Mouse (Mus musculus): ENCODE measurements around the gene Prpf4. TPM values are rescaled to one million over a fixed set of nuclear protein-coding genes. Genes with fewer than 3 reads are reported as not detected.

Gene Prpf4
- polyA plus RNA-seq, 1 experiment from 2014 or later: 25.3 TPM

DNA sequence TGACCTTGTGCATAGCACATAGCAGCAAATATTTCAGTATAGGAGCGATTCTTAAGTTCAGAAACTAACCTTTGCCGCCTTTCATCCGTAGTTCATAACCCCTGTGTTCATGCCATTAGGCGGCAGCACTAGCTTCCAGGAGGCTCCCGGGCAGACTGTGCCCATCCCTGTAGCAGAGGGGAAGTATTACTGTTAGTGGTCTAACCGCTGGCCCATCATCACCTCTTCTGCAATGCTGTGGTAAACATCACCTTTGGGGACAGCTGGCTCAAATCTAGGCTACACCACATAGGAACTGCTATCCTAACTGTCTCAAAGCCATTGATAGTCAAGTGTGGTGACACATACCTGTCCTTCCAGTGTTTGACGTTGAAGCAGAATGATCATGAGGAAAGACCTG is 16.7 kb upstream of the Prpf4 start:
- Histone ChIP-seq H3K4me2 (replicated peaks) (no peak overlapping the region), H3K4me3 (no peak overlapping the region), H3K36me3 (peaks cover 77% of the 10 kb centered on the region), H3K4me1 (peaks cover 3% of the 10 kb centered on the region; the same call in 1 of the 2 replicates), H3K27ac (replicated peaks) (no peak overlapping the region), H3K9ac (replicated peaks) (no peak overlapping the region), H3K9me3 (no peaks in the 10 kb centered on the region), H3K27me3 (no peaks in the 10 kb centered on the region)
- 84% methylated on average over 7 of the region's 7 CpGs for WGBS
- ATAC-seq (ENCODE audit: low FRiP score, low read depth): 0 out of 2 replicates have a peak, but pooled peaks have one; percentile 30

DNA sequence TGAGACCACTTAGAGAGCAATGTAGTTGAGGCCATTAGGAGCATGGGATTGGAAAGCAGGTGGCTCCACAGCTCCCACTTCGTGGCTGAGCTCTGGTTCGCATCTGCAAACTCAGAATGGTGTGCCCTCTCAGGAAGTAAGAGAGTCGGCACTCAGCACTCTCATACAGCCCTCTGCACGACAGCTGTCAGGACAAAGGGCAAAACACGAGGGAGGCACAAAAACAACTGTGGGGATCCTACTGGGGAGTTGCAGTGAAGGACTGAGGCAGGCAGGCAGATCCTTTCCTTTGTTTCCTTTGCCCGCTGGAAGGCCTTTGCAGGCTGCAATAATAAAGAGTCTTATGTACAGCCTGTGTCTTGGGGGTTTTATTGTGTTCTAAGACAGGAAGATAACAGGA is 15.1 kb upstream of the Prpf4 start:
- H3K9ac ChIP-seq (replicated peaks): no peak overlapping the region
- H3K36me3 ChIP-seq: peaks cover 81% of the 10 kb centered on the region
- peak overlapping the region; percentile 54 for H3K27ac ChIP-seq (replicated peaks)
- ATAC-seq (ENCODE audit: low FRiP score, low read depth): peak; percentile 47; the same call in 1 of the 2 replicates
- H3K4me2 ChIP-seq (replicated peaks): no peak overlapping the region
- H3K9me3 ChIP-seq: no peaks in the 10 kb centered on the region
- peaks cover 3% of the 10 kb centered on the region; the same call in 1 of the 2 replicates for H3K4me1 ChIP-seq
- H3K4me3 ChIP-seq: no peak overlapping the region
- H3K27me3 ChIP-seq: no peaks in the 10 kb centered on the region
- 29% methylated on average over 6 of the region's 6 CpGs for WGBS

DNA sequence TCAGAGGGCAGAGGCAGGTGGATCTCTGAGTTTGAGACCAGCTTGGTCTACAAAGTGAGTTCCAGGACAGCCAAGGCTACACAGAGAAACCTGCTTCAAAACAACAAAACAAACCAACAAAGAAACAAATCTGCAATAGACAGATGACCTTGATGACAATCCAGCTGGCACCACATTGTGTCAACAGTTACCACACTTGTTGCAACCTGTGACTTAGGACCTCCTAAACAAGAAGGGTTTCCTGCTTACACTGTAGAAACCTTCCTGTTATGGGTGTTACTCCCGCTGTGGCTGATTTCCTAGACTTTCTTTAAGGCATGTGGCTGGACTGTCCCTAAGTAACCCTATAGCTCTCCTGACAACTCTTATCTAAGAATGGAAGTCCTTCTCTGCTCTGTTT is 12.8 kb upstream of the Prpf4 start:
- H3K4me2 ChIP-seq (replicated peaks): no peak overlapping the region
- peaks cover 80% of the 10 kb centered on the region for H3K36me3 ChIP-seq
- no peaks in the 10 kb centered on the region for H3K27me3 ChIP-seq
- H3K4me3 ChIP-seq: no peak overlapping the region
- no peak overlapping the region for H3K27ac ChIP-seq (replicated peaks)
- H3K4me1 ChIP-seq: peaks cover 3% of the 10 kb centered on the region; the same call in 1 of the 2 replicates
- H3K9ac ChIP-seq (replicated peaks): no peak overlapping the region
- no peak for ATAC-seq (ENCODE audit: low FRiP score, low read depth)
- 97% methylated on average over 1 of the region's 1 CpGs for WGBS
- no peaks in the 10 kb centered on the region for H3K9me3 ChIP-seq

DNA sequence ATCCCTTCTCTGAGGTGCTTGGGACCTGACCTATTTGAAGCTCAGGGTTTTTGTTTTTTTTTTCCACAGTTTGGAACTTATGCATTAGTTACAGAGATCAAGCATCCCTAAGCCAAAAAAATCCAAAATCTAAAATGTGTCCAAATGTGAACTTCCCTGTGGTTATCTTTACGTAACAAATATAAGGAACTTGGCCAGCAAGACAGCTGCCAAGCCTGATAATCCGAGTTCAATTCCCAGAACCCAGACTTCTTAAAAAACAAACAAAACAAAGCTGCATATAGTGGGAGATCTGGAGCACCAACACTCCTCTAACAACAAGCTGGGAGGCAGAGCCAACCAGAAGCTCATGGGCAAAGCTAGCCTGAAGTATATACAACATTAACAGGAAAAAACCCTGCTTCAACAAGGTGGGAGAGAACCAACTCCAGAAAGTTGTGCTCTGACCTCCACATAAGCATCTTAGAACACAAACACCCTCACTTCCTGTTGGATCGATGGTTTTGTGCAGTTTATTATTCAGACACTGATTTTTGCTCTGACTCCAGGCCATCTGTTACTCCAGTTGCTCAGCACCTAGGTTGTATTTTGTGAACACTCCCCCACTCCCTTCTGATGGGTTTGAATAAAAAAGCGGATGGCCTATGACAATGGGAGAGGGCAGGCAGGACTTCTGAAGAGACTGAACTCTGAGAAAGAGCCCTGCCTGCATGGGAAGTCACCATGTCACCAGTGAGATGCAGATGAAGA is 10.8 kb upstream of the Prpf4 start:
- H3K4me3 ChIP-seq: no peak overlapping the region

DNA sequence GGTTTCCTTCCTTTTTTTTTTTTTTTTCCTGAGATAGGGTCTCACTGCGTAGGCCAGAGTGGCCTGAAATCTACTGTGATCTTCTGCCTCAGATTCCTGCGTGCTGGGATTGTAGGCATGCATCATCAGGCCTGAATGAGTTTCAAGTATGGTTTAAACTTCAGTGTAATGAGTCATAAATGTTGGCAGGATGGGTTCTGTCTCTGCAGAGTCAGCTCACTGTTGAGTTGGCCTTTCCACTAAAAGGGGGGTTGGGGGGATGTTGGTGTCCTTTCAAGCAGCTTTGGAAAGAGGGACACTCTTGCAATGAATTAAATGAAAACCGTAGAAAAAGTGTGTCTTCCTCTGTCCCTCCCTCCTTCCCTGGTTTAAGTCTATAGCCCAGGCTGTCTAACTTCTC is 9.6 kb upstream of the Prpf4 start:
- Histone ChIP-seq H3K4me1 (no peaks in the 10 kb centered on the region), H3K27ac (replicated peaks) (no peak overlapping the region), H3K9me3 (no peaks in the 10 kb centered on the region), H3K4me3 (no peak overlapping the region), H3K9ac (replicated peaks) (no peak overlapping the region), H3K27me3 (no peaks in the 10 kb centered on the region), H3K4me2 (replicated peaks) (no peak overlapping the region), H3K36me3 (peaks cover 72% of the 10 kb centered on the region)
- no peak for ATAC-seq (ENCODE audit: low FRiP score, low read depth)
- 95% methylated on average over 3 of the region's 3 CpGs for WGBS

More for the DNA sequence above, 10.8 kb upstream of the Prpf4 start:
- WGBS: 88% methylated on average over 4 of the region's 4 CpGs
- Histone ChIP-seq H3K9ac (replicated peaks) (no peak overlapping the region), H3K27ac (replicated peaks) (no peak overlapping the region), H3K36me3 (peaks cover 78% of the 10 kb centered on the region), H3K9me3 (no peaks in the 10 kb centered on the region), H3K4me1 (peaks cover 3% of the 10 kb centered on the region; the same call in 1 of the 2 replicates), H3K4me2 (replicated peaks) (no peak overlapping the region), H3K27me3 (no peaks in the 10 kb centered on the region)
- no peak for ATAC-seq (ENCODE audit: low FRiP score, low read depth)

DNA sequence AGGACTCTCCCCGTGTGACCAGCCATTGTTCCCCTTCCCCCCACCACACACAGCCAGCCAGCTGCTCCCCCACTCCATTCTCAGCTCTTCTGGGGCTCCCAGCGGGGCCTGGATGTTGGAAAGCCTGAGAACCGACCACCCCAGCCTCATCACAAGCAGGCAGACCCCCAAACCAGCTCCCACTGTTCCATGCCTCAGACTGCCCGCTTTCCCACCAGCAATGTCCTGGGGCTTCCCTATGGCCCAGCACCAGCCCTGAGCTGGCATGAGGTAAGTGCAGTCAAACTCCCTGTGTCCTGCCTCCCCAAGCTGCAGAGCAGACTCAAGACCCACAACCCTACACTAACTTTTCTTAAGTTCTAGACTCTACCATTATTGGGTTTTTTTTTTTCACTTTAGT is 2.5 kb upstream of the Prpf4 start:
- ATAC-seq (ENCODE audit: low FRiP score, low read depth): no peak
- no peaks in the 10 kb centered on the region for H3K9me3 ChIP-seq

DNA sequence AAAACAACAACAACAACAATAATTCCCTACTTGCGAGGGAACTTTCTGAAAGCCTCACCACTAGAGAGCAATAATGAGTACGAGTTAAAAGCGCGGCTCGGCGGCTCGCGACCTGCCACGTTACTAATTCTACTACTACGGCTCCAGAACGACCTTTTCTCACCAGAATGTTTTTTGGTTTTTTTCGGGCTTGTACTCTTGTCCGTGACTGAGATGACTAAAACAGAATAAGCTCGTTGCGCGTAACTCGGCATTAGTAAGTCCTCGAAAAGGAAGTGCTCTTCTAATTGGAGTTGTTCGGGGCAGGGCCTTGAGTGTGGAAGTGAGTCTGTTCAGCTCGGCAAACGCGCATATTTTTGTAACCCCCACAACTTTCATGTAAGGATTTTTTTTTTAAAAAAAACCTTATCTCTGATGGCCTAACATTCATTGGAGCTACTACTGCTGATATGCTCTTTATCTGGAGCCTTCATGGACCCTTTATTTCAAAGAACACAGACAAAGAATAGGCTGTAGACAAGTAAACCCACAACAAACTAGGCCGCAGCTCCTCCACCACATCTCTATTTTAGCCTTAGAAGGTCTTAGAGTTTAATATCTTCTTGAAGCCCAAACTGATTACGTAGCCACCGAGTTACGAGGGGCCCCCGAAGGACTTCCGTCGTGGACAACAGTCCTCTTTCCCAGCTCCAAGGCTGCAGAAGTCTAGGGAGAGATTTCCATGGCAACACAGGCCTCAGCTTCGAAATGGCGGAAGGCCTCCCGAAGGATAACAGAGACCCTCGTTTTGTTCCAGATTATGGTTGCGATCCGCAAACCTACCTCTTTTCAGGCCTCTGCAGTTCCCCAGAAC is 641 bp upstream of the Prpf4 start:
- peak overlapping the region; percentile 65 for H3K9ac ChIP-seq (replicated peaks)
- 0 out of 2 replicates have a peak, but pooled peaks have one; percentile 3 for ATAC-seq (ENCODE audit: low FRiP score, low read depth)
- peak overlapping the region; percentile 51 for H3K4me2 ChIP-seq (replicated peaks)
- H3K36me3 ChIP-seq: peaks cover 20% of the 10 kb centered on the region
- no peaks in the 10 kb centered on the region for H3K27me3 ChIP-seq
- H3K4me3 ChIP-seq: peak overlapping the region; percentile 85
- H3K27ac ChIP-seq (replicated peaks): peak overlapping the region; percentile 78
- H3K9me3 ChIP-seq: no peaks in the 10 kb centered on the region
- H3K4me1 ChIP-seq: peaks cover 31% of the 10 kb centered on the region
- WGBS: under 1% methylated on average over 35 of the region's 35 CpGs

More for the DNA sequence above, 2.5 kb upstream of the Prpf4 start:
- no peak overlapping the region for H3K4me3 ChIP-seq
- WGBS: 84% methylated on average over 4 of the region's 4 CpGs
- no peak overlapping the region for H3K9ac ChIP-seq (replicated peaks)
- no peaks in the 10 kb centered on the region for H3K27me3 ChIP-seq
- peaks cover 31% of the 10 kb centered on the region for H3K4me1 ChIP-seq
- peaks cover 18% of the 10 kb centered on the region for H3K36me3 ChIP-seq
- no peak overlapping the region for H3K27ac ChIP-seq (replicated peaks)
- H3K4me2 ChIP-seq (replicated peaks): no peak overlapping the region; the same call in 1 of the 2 replicates

DNA sequence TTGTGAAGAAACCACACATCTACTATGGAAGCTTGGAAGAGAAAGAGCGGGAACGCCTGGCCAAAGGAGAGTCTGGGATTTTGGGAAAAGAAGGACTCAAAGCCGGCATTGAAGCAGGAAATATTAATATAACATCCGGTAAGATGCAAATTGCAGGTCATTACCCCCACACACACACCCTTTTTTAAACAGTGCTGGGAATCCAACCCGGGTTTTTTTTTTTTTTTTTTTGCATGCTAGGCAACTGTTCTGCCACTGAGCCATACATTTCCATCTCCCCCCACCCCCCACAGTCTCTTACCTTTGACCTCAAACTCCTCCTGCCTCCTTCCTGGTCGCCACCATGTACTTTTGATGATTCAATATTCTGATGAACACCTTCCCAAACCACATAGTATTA is 1.0 kb downstream of the Prpf4 start:
- Histone ChIP-seq H3K4me3 (peak overlapping the region; percentile 85), H3K27ac (replicated peaks) (no peak overlapping the region), H3K4me1 (peaks cover 28% of the 10 kb centered on the region), H3K27me3 (no peaks in the 10 kb centered on the region), H3K9me3 (no peaks in the 10 kb centered on the region), H3K9ac (replicated peaks) (peak overlapping the region; percentile 86), H3K4me2 (replicated peaks) (peak overlapping the region; percentile 62), H3K36me3 (peaks cover 34% of the 10 kb centered on the region)
- WGBS: 40% methylated on average over 6 of the region's 6 CpGs
- ATAC-seq (ENCODE audit: low FRiP score, low read depth): no peak

DNA sequence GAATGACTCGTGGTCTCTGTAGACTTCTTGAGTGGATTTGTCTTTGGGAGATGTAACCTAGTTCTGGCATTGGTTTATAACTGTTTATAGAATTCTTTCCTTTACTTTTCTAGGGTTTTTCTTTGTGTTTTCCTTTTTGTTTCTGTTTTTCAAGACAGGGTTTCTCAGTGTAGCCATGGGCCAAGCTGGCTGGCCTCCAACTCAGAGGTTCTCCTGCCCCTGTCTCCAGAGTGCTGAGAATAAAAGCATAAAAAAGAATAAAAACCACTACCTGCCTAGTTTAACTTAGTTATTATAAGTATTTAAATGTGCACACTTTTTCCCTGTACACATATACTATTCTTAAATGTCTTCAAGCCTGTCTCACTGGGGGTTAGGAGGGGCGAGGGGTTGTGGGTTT is 1.7 kb downstream of the Prpf4 start:
- Histone ChIP-seq H3K4me2 (replicated peaks) (peak overlapping the region; percentile 62), H3K27me3 (no peaks in the 10 kb centered on the region), H3K4me3 (0 out of 2 replicates have a peak overlapping the region, but pooled peaks have one; percentile 85), H3K4me1 (peaks cover 25% of the 10 kb centered on the region), H3K27ac (replicated peaks) (no peak overlapping the region), H3K9ac (replicated peaks) (peak overlapping the region; percentile 31; the same call in 1 of the 2 replicates), H3K36me3 (peaks cover 40% of the 10 kb centered on the region), H3K9me3 (no peaks in the 10 kb centered on the region)
- WGBS: 88% methylated on average over 2 of the region's 2 CpGs
- no peak for ATAC-seq (ENCODE audit: low FRiP score, low read depth)

DNA sequence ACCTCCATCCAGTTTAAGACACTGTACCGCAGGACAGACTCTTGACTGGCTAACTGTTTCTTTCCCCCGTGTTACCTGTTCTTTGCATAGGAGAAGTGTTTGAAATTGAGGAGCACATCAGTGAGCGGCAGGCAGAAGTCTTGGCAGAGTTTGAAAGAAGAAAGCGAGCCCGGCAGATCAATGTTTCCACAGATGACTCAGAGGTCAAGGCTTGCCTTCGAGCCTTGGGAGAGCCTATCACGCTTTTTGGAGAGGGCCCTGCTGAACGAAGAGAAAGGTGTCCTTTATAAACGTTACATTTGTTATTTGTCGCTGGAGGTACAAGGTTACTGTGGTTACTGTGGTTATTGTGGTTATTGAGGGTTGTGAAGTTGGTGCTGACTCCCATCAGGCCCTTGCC is 3.0 kb downstream of the Prpf4 start:
- Histone ChIP-seq H3K4me2 (replicated peaks) (no peak overlapping the region), H3K9ac (replicated peaks) (no peak overlapping the region), H3K4me3 (no peak overlapping the region), H3K36me3 (peaks cover 53% of the 10 kb centered on the region), H3K9me3 (no peaks in the 10 kb centered on the region), H3K4me1 (peaks cover 19% of the 10 kb centered on the region), H3K27me3 (no peaks in the 10 kb centered on the region), H3K27ac (replicated peaks) (no peak overlapping the region)
- 96% methylated on average over 10 of the region's 10 CpGs for WGBS
- ATAC-seq (ENCODE audit: low FRiP score, low read depth): no peak

DNA sequence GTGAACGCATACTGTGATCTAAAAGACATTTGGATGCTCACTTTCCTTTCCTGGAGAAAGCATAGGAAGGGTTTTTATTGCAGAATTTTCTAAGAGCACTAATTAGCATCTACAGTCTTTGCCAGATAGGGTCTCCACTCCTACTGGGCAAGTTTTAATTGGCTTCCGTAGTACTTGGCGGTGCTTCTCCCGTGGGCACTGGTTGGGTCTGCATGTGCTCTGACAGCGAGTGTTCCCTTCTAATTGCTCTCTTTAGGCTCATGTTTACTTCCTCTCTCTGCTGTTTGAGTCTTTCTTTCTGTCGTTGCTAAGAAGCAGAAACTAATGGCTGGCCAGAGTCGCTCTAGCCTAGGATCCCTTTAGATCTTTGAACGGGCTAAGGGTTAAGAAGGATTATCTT is 9.9 kb downstream of the Prpf4 start:
- Histone ChIP-seq H3K4me1 (no peaks in the 10 kb centered on the region), H3K27ac (replicated peaks) (no peak overlapping the region), H3K4me3 (no peak overlapping the region), H3K9me3 (no peaks in the 10 kb centered on the region), H3K27me3 (no peaks in the 10 kb centered on the region), H3K36me3 (peaks cover 99% of the 10 kb centered on the region), H3K4me2 (replicated peaks) (no peak overlapping the region), H3K9ac (replicated peaks) (no peak overlapping the region)
- no peak for ATAC-seq (ENCODE audit: low FRiP score, low read depth)
- WGBS: 87% methylated on average over 8 of the region's 8 CpGs

DNA sequence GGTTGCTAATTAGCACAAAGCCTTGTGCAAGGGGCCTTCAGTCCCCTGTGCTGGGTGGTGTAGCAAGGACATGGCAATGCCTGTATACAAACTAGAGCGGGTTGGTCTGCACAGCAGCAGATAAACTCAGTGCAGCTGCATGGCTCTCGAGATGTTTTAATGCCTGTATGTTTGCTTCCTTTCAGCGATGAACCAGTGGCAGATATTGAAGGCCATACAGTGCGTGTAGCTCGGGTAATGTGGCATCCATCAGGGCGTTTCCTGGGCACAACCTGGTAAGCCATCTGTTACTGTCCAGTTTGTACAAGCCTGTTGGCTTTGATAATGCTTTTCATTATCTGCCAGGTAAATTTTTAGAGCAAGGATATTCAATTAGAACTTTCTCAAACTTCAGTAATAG is 10.5 kb downstream of the Prpf4 start:
- Histone ChIP-seq H3K27me3 (no peaks in the 10 kb centered on the region), H3K4me1 (no peaks in the 10 kb centered on the region), H3K9me3 (no peaks in the 10 kb centered on the region), H3K36me3 (peaks cover 99% of the 10 kb centered on the region), H3K4me2 (replicated peaks) (no peak overlapping the region), H3K9ac (replicated peaks) (no peak overlapping the region), H3K4me3 (no peak overlapping the region), H3K27ac (replicated peaks) (no peak overlapping the region)
- 95% methylated on average over 6 of the region's 6 CpGs for WGBS
- ATAC-seq (ENCODE audit: low FRiP score, low read depth): no peak

All from midbrain, embryonic 12.5 days (tissue).